Mouse (Mus musculus) heart, adult 2 months (tissue): Measurements from ENCODE around the gene Wdr34.

Experiments used
- CTCF ChIP-seq: fragments of 200-600 bp; IDR thresholded peaks from 2 replicates; pipeline ENCODE4 v1.8.1; 2022; ENCODE audit warnings: antibody characterized with exemption, mild to moderate bottlenecking, moderate library complexity
- POLR2A ChIP-seq: fragments of 200-500 bp; IDR thresholded peaks from 2 replicates; pipeline ENCODE4 v1.6.1; 2011; ENCODE audit warnings: mild to moderate bottlenecking, low read depth, low read length, control low read depth; ENCODE audit not compliant: insufficient read depth

DNA sequence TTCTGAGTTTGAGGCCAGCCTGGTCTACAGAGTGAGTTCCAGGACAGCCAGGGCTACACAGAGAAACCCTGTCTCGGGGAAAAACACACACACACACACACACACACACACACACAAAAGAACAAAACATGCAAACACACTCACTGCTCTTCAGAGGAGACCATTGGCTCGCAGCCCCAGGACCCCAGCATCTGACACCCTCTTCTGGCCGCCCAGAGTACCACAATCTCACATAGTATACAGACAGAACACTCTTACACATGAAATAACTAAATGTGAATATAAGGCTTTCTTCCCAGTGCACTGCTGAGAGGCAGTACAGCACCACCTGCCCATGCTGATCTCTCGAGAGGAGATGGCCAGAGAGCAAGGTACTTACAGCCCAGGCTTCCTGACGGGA, 4.1 kb downstream of the Wdr34 start:
- no peak for TF ChIP-seq POLR2A
- TF ChIP-seq CTCF, result no peak
